Mouse (Mus musculus): ENCODE data around the gene Ccnyl1. TPM values are rescaled to one million over a fixed set of nuclear protein-coding genes. Genes with fewer than 3 reads are reported as not detected.

The Ccnyl1 gene
- polyA plus RNA-seq, 1 experiment = 17.0 TPM

DNA sequence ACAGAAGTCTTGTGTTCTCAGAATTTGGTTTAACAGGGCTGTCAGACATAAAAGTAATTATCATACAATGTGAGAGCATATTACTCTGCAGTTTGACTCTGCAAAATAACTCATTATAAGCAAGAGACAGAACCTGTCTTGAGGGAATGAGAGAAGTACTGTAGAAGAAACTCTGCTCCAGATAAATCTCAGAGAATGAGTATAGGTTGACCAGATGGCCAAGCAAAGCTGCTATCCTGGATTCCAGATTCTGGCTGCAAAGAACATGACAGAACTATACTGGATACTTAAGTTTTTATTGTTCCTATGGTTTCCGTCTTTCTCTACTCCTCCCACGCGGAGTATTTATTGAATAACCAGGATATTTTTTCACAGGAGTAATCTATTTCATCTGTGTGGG is 7.2 kb upstream of the Ccnyl1 start:
- TF ChIP-seq CTCF (conservative IDR thresholded peaks at IDR 0.05; ENCODE audit: insufficient read depth, insufficient read length, low read depth, low read length) (no peak), POLR2A (IDR thresholded peaks at IDR 0.05; ENCODE audit: low read depth, low read length) (no peak)
- no peak overlapping the region for H3K4me3 ChIP-seq (ENCODE audit: insufficient read depth, low read depth, low read length)
- H3K36me3 ChIP-seq (ENCODE audit: control insufficient read depth, insufficient read depth, low read length) = no peaks in the 10 kb centered on the region
- no peak for DNase-seq
- WGBS = 93% methylated on average over 3 of the region's 3 CpGs
- H3K27ac ChIP-seq (ENCODE audit: insufficient read depth, low read depth, low read length) = no peak overlapping the region
- no peaks in the 10 kb centered on the region for H3K27me3 ChIP-seq (replicated peaks; ENCODE audit: control insufficient read depth, insufficient read depth, low read length)
- no peaks in the 10 kb centered on the region for H3K4me1 ChIP-seq (ENCODE audit: control insufficient read depth, insufficient read depth, low read length)

DNA sequence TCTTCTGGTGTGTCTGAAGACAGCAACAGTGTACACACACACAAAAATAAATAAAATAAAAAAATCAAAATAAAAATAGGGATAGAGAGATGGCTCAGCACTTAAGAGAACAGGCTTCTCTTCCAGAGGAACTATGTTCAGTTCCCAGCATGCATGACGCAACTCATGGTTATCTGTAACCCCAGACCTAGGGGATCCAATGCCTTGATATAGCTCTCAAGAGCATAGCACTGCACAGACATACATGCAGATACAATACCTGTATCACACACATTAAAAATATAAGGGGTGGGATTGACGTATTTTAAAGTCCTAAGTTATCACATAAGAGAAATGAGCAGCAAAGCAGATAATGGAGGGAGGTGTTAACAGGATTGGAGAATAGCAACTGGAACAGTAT is 5.8 kb upstream of the Ccnyl1 start:
- Histone ChIP-seq H3K4me1 (ENCODE audit: control insufficient read depth, insufficient read depth, low read length) (no peaks in the 10 kb centered on the region), H3K27ac (ENCODE audit: insufficient read depth, low read depth, low read length) (no peak overlapping the region), H3K4me3 (ENCODE audit: insufficient read depth, low read depth, low read length) (no peak overlapping the region), H3K36me3 (ENCODE audit: control insufficient read depth, insufficient read depth, low read length) (no peaks in the 10 kb centered on the region), H3K27me3 (replicated peaks; ENCODE audit: control insufficient read depth, insufficient read depth, low read length) (no peaks in the 10 kb centered on the region)
- no peak for DNase-seq
- WGBS = 100% methylated on average over 2 of the region's 2 CpGs
- TF ChIP-seq CTCF (conservative IDR thresholded peaks at IDR 0.05; ENCODE audit: insufficient read depth, insufficient read length, low read depth, low read length) (no peak), POLR2A (IDR thresholded peaks at IDR 0.05; ENCODE audit: low read depth, low read length) (no peak)

DNA sequence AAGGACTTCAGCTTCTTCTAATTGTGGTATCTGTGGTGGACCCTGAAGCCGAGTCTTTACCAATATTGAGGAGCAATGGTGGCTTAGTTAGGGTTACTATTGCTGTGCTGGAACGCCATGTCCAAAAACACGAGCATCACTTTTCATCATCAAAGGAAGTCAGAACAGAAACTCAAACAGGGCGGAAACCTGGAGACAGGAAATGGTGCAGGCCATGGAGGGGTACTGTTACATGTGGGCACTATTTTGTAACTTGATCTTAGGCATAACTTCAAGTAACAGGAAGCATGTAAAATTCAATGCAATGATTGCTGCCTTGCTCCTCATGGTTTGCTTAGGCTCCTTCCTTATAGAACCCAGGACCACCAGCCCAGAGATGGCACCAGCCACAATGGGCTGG is 2.2 kb upstream of the Ccnyl1 start:
- WGBS = 68% methylated on average over 4 of the region's 4 CpGs
- Histone ChIP-seq H3K27me3 (replicated peaks; ENCODE audit: control insufficient read depth, insufficient read depth, low read length) (no peaks in the 10 kb centered on the region), H3K27ac (ENCODE audit: insufficient read depth, low read depth, low read length) (no peak overlapping the region), H3K36me3 (ENCODE audit: control insufficient read depth, insufficient read depth, low read length) (no peaks in the 10 kb centered on the region), H3K4me1 (ENCODE audit: control insufficient read depth, insufficient read depth, low read length) (peaks cover 6% of the 10 kb centered on the region; the same call in 1 of the 2 replicates), H3K4me3 (ENCODE audit: insufficient read depth, low read depth, low read length) (no peak overlapping the region)
- no peak for DNase-seq
- TF ChIP-seq CTCF (conservative IDR thresholded peaks at IDR 0.05; ENCODE audit: insufficient read depth, insufficient read length, low read depth, low read length) = no peak
- TF ChIP-seq POLR2A (IDR thresholded peaks at IDR 0.05; ENCODE audit: low read depth, low read length) = no peak

DNA sequence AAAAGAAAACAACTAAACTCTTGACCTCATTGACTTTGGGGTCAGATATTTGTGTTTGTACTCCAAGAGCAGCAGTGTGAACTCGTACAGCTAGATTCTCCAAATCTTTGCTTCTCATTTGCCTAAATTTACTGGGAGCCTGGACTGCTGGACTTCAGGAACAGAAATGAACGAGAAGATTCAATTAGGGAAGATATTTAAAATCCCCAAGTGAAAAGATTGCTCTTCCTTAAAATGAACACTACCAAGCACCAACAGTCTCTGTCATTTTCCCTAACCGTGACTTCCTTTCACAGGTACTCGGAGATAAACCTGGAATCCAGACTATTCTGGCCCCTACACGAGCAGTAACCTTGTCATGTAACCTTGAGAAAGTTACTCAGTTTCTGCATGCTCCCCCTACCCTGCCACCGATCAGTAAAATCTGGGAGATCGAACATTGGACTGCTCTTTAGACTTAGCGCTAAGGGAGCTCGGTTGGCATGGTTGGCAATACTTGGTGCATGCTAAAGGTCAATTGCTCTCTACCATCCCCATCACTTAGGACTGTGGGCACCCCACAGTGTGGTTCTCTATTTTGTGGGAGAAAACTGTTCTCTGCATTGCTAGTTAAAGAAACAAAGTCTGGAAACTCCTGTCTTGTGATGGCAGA is 568 bp upstream of the Ccnyl1 start:
- peak; percentile 62 for DNase-seq
- Histone ChIP-seq H3K4me3 (ENCODE audit: insufficient read depth, low read depth, low read length) (peak overlapping the region; percentile 60; the same call in 1 of the 2 replicates), H3K27ac (ENCODE audit: insufficient read depth, low read depth, low read length) (no peak overlapping the region), H3K27me3 (replicated peaks; ENCODE audit: control insufficient read depth, insufficient read depth, low read length) (no peaks in the 10 kb centered on the region), H3K36me3 (ENCODE audit: control insufficient read depth, insufficient read depth, low read length) (no peaks in the 10 kb centered on the region), H3K4me1 (ENCODE audit: control insufficient read depth, insufficient read depth, low read length) (peaks cover 6% of the 10 kb centered on the region; the same call in 1 of the 2 replicates)
- TF ChIP-seq CTCF (conservative IDR thresholded peaks at IDR 0.05; ENCODE audit: insufficient read depth, insufficient read length, low read depth, low read length) (no peak), POLR2A (IDR thresholded peaks at IDR 0.05; ENCODE audit: low read depth, low read length) (no peak)
- 22% methylated on average over 9 of the region's 9 CpGs for WGBS

DNA sequence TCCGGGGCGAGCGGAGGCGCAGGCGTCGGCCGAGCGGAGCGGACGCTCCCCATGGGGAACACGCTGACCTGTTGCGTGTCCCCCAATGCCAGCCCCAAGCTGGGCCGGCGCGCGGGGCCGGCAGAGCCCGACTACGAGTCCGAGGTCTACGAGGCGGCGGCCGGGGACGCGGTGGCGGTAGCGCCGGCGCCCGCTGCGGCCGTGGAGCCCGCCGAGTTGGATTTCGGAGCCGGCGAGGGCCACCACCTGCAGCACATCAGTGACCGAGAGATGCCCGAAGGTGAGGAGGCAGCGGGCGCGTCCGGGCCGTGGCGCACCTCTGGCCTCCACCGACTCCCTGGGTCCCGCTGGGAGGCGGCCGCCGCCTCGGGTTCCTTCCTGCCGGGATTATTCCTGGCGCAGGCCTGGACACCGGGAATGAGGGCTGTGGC is 881 bp downstream of the Ccnyl1 start:
- H3K27me3 ChIP-seq (replicated peaks; ENCODE audit: control insufficient read depth, insufficient read depth, low read length) = no peaks in the 10 kb centered on the region
- H3K4me1 ChIP-seq (ENCODE audit: control insufficient read depth, insufficient read depth, low read length) = peaks cover 6% of the 10 kb centered on the region; the same call in 1 of the 2 replicates
- TF ChIP-seq POLR2A (IDR thresholded peaks at IDR 0.05; ENCODE audit: low read depth, low read length) (no peak), CTCF (conservative IDR thresholded peaks at IDR 0.05; ENCODE audit: insufficient read depth, insufficient read length, low read depth, low read length) (no peak)
- H3K27ac ChIP-seq (ENCODE audit: insufficient read depth, low read depth, low read length) = peak overlapping the region; percentile 43; the same call in 1 of the 2 replicates
- no peaks in the 10 kb centered on the region for H3K36me3 ChIP-seq (ENCODE audit: control insufficient read depth, insufficient read depth, low read length)
- H3K4me3 ChIP-seq (ENCODE audit: insufficient read depth, low read depth, low read length) = peak overlapping the region; percentile 78
- DNase-seq = peak; percentile 58
- under 1% methylated on average over 55 of the region's 55 CpGs for WGBS

DNA sequence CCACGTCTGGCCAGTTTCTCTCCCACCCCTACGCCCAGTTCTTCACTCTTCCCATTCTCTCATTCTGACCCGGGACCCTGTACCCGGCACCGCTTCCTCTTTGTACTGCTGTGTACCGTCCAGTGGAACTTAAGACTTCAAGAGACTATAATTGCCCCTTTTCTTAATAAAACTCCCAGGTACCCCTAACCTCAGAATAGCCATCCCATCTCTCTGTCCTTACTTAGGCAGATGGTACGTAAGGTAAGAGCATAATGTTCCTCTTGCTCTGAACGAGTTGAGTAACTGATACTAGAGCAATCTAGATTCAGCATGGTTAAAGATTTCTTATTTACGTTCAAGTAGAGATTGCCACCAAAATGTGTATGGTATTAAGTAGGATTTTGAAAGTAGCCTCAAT is 1.3 kb downstream of the Ccnyl1 start:
- H3K36me3 ChIP-seq (ENCODE audit: control insufficient read depth, insufficient read depth, low read length) = no peaks in the 10 kb centered on the region
- H3K27me3 ChIP-seq (replicated peaks; ENCODE audit: control insufficient read depth, insufficient read depth, low read length) = no peaks in the 10 kb centered on the region
- no peak for DNase-seq
- 5% methylated on average over 9 of the region's 9 CpGs for WGBS
- TF ChIP-seq POLR2A (IDR thresholded peaks at IDR 0.05; ENCODE audit: low read depth, low read length) = no peak
- peak overlapping the region; percentile 78 for H3K4me3 ChIP-seq (ENCODE audit: insufficient read depth, low read depth, low read length)
- no peak overlapping the region for H3K27ac ChIP-seq (ENCODE audit: insufficient read depth, low read depth, low read length)
- H3K4me1 ChIP-seq (ENCODE audit: control insufficient read depth, insufficient read depth, low read length) = peaks cover 6% of the 10 kb centered on the region; the same call in 1 of the 2 replicates

DNA sequence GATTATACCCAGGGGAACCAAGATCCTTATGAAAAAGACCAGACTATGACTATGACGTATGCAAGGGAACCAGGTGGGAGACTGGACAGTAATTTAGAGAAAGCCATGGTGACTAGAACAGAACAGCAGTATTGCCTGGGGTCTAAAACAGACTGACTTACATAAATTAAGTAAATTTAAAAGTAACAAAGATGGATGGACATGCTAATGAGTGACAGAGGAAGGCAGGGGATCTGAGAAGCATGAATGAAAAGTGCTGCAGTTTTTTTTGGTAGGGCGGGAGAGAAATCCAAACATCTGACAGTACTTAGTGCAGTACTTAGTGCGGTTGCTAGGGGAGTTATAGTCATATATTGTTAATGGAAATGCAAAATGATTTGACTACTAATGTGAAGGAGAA is 4.9 kb downstream of the Ccnyl1 start:
- Histone ChIP-seq H3K27ac (ENCODE audit: insufficient read depth, low read depth, low read length) (no peak overlapping the region), H3K27me3 (replicated peaks; ENCODE audit: control insufficient read depth, insufficient read depth, low read length) (no peaks in the 10 kb centered on the region), H3K36me3 (ENCODE audit: control insufficient read depth, insufficient read depth, low read length) (no peaks in the 10 kb centered on the region), H3K4me1 (ENCODE audit: control insufficient read depth, insufficient read depth, low read length) (peaks cover under 1% of the 10 kb centered on the region; the same call in 1 of the 2 replicates), H3K4me3 (ENCODE audit: insufficient read depth, low read depth, low read length) (no peak overlapping the region)
- no peak for DNase-seq
- TF ChIP-seq CTCF (conservative IDR thresholded peaks at IDR 0.05; ENCODE audit: insufficient read depth, insufficient read length, low read depth, low read length) (no peak), POLR2A (IDR thresholded peaks at IDR 0.05; ENCODE audit: low read depth, low read length) (no peak)
- WGBS = 92% methylated on average over 3 of the region's 3 CpGs

Measured in kidney, adult 2 months (tissue).